Mouse (Mus musculus) forebrain, embryonic 14.5 days (tissue): ENCODE measurements around the gene Lrrfip1. TPM values are rescaled to one million over a fixed set of nuclear protein-coding genes. Genes with fewer than 3 reads are reported as not detected.

Experiments used
- ATAC-seq: fragments of 200-750 bp; cut with Nextera tagmentation; 2 replicates; pipeline ENCODE4 v1.8.0; 2017; ENCODE audit warnings: mild to moderate bottlenecking, moderate library complexity
- DNase-seq: peaks from one replicate; pipeline ENCODE4 v3.0.0-alpha.2; 2015; ENCODE audit warnings: low spot score
- H3K27ac ChIP-seq: fragments of 300-500 bp; sonication (generic); 2 replicates; pipeline ENCODE4 v1.5.1; 2014; ENCODE audit warnings: low read depth, mild to moderate bottlenecking, control low read depth, low read length, moderate library complexity
- H3K27me3 ChIP-seq: fragments of 300-500 bp; sonication (generic); replicated peaks from 2 replicates; pipeline ENCODE4 v1.6.1; 2014; ENCODE audit warnings: low read length, control low read depth, mixed read lengths; ENCODE audit not compliant: control insufficient read depth, insufficient read depth
- H3K36me3 ChIP-seq: fragments of 300-500 bp; sonication (generic); 2 replicates; pipeline ENCODE4 v1.6.1; 2014; ENCODE audit warnings: low read length, control low read depth; ENCODE audit not compliant: control insufficient read depth, insufficient read depth
- H3K4me1 ChIP-seq: fragments of 300-500 bp; sonication (generic); 2 replicates; pipeline ENCODE4 v1.6.1; 2014; ENCODE audit warnings: antibody characterized with exemption, low read length, control low read depth; ENCODE audit not compliant: control insufficient read depth, insufficient read depth
- H3K4me2 ChIP-seq: fragments of 300-500 bp; sonication (generic); 2 replicates; pipeline ENCODE4 v1.6.1; 2014; ENCODE audit warnings: mild to moderate bottlenecking, control low read depth, low read length
- H3K4me3 ChIP-seq: fragments of 300-500 bp; sonication (generic); 2 replicates; pipeline ENCODE4 v1.5.1; 2014; ENCODE audit warnings: low read depth, low read length, control low read depth
- H3K9ac ChIP-seq: fragments of 300-500 bp; sonication (generic); 2 replicates; pipeline ENCODE4 v1.6.1; 2014; ENCODE audit warnings: mild to moderate bottlenecking, low read length, control low read depth, moderate library complexity
- H3K9me3 ChIP-seq: fragments of 300-500 bp; sonication (generic); replicated peaks from 2 replicates; pipeline ENCODE4 v1.6.1; 2016; ENCODE audit warnings: low read length, control low read depth, mixed read lengths; ENCODE audit not compliant: control insufficient read depth
- WGBS: fragments of 180-500 bp; shearing (Covaris S2); extraction: QIAGEN DNeasy Blood & Tissue Kit; methylation state at CpG from one replicate; pipeline ENCODE4 v1.1.7; 2014; 5-methylcytosine and 5-hydroxymethylcytosine counted together
- polyA plus RNA-seq: library from polyadenylated mRNA; unstranded; fragments of >200 nt; fragmentation: Nextera tagmentation; extraction: Ambion mirVana; gene quantifications from 2 replicates; pipeline ENCODE4 v1.2.1, GENCODE M21; 2014

Lrrfip1 gene
- polyA plus RNA-seq, 1 experiment from 2014 or later: 27.2 TPM

DNA sequence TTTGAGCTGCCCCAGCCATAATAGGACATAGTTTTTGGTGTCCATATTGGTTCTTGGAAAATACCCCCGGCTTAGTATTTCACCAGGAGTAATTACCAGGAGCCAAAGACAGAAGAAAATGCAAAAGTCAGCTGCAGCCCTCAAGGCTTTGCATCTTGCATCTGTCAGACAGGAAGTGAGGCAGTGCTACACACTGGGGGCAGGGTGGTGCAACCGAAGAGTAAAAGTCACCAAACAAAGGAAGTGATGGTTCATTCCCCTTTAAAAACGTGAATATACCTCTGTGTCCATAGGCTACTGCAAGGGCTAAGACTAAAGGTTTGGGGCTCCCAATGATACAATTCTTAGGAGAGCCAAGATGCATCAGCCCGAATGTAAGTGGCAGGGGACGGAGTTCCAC is 98.0 kb downstream of the Lrrfip1 start:
- 77% methylated on average over 5 of the region's 5 CpGs for WGBS
- no peaks in the 10 kb centered on the region for H3K27me3 ChIP-seq
- DNase-seq: no peak
- no peak overlapping the region for H3K4me3 ChIP-seq
- H3K9ac ChIP-seq: no peak overlapping the region
- no peak overlapping the region for H3K4me2 ChIP-seq
- H3K27ac ChIP-seq: no peak overlapping the region
- H3K9me3 ChIP-seq: no peaks in the 10 kb centered on the region
- no peaks in the 10 kb centered on the region for H3K36me3 ChIP-seq
- H3K4me1 ChIP-seq: no peaks in the 10 kb centered on the region
- no peak for ATAC-seq

DNA sequence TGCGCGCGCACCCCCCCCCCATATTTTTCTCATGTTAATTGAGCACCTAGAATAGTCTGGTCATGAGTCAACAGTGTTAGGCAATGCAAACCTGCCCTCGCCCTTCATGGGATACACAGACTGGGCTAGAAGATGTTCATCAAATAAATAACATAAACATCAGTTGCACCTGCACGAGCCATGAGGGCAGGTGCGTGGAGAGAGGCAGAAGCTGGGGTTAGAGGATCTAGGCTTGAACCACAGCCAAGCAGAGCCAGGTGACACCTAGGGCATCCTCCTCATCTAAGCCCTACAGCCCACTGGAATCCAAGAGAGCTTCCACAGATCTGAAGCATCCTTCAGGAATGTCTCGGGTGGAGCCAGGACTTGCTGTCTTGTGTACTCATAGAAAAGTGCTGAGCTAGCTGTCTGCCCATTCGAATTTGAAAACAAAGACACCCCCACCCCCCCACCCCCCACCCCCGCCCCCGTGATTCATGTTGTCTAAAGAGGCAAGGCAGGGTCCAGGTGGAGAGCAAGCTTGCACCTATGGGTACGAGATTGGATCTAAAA is 98.8 kb downstream of the Lrrfip1 start:
- no peaks in the 10 kb centered on the region for H3K36me3 ChIP-seq
- no peaks in the 10 kb centered on the region for H3K27me3 ChIP-seq
- H3K9me3 ChIP-seq: no peaks in the 10 kb centered on the region
- H3K4me2 ChIP-seq: no peak overlapping the region
- WGBS: 92% methylated on average over 11 of the region's 11 CpGs
- no peak overlapping the region for H3K9ac ChIP-seq
- ATAC-seq (no peak), DNase-seq (no peak)
- H3K4me1 ChIP-seq: no peaks in the 10 kb centered on the region
- H3K4me3 ChIP-seq: no peak overlapping the region
- H3K27ac ChIP-seq: no peak overlapping the region

DNA sequence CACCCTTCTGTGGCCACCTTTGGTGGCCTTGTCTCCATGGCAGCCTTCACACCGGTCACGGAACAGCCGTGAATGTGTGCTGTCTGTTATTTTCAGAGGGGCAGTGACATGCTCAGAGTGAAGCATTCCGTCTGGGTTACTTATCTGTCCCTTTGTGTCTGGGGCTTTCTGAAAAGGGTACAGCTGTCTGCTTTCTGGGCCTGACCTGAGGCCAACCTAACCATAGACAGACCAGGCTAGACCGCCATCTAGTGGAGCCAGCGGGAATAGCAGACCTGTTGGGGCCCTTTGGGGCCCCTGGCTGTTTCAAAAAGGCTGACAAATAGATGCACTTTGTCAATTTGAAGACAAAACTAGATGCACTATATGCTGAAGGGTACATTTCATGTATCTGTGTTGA is 100.3 kb downstream of the Lrrfip1 start:
- no peaks in the 10 kb centered on the region for H3K36me3 ChIP-seq
- no peaks in the 10 kb centered on the region for H3K27me3 ChIP-seq
- no peak overlapping the region for H3K27ac ChIP-seq
- H3K4me2 ChIP-seq: no peak overlapping the region
- WGBS: 26% methylated on average over 6 of the region's 6 CpGs
- no peaks in the 10 kb centered on the region for H3K9me3 ChIP-seq
- peak; percentile 61 for DNase-seq
- peak; percentile 42; the same call in 1 of the 2 replicates for ATAC-seq
- no peak overlapping the region for H3K9ac ChIP-seq
- no peaks in the 10 kb centered on the region for H3K4me1 ChIP-seq
- H3K4me3 ChIP-seq: no peak overlapping the region

DNA sequence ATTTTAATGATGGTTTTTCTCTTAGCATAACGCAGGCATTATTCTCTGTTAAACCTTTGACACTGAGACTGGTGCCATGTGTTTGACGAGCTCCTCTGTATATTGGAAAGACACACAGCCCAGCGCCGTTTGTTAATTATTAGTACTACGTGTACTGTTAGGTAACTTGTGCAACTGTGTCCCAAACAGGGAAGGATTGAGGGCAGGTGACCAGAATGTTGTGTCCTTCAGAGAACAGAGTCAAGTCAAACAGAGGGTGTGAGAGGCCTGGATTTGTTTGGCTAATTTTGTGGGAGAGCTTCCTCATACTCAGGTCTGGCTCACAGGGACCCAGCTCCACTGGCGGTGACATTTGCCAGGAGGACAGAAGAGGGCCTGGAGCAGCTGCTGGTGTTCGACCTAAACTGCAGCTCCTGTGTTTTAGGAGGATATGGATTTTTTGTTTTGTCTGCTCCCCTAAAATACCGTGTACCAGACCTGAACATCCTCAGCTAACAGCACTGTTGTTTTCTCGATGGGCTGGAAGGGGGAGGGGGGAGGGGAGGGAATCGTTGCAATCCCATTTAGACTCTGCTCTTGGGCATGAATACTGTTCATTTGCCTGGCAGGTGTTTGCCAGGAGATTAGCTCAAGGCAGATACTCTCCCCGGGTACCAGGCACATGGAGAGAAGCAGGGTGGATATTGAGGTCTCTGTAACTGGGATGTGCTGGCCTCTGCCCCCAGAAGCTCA is 103.3 kb downstream of the Lrrfip1 start:
- no peak overlapping the region for H3K27ac ChIP-seq
- no peak for DNase-seq
- 67% methylated on average over 11 of the region's 11 CpGs for WGBS
- H3K4me3 ChIP-seq: no peak overlapping the region
- no peak overlapping the region for H3K9ac ChIP-seq
- no peaks in the 10 kb centered on the region for H3K9me3 ChIP-seq
- H3K4me1 ChIP-seq: no peaks in the 10 kb centered on the region
- no peak overlapping the region for H3K4me2 ChIP-seq
- no peaks in the 10 kb centered on the region for H3K27me3 ChIP-seq
- H3K36me3 ChIP-seq: no peaks in the 10 kb centered on the region
- ATAC-seq: no peak

DNA sequence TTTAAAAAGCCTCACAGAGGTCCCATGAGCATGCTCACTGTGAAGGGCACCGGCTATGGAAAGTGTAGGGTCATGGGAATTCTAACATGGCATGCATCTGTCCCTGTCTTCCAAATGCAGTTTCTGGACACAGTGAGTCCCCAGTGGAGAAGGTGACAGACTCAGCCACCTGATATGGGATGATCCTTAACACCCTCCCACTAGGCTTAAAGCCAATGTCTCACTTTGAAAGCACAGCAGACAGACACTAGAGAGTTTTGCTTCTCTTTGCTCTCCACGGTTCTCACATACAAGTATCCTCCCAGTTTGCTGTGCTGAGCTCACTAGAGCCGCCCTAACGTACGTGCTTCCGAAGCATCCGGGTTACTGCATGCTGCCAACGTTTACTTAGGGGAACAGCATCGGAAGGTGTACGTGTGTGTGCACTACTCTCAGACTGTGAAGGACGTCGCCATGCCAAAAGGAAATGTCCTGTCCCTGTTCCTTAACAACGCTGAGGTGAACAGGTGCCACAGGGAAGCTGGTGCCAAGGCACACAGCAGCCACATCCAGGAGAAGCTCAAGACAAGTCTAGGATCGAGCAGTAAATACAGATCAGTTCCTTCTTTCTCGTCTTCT is 104.9 kb downstream of the Lrrfip1 start:
- H3K36me3 ChIP-seq: no peaks in the 10 kb centered on the region
- ATAC-seq: no peak
- H3K9me3 ChIP-seq: no peaks in the 10 kb centered on the region
- H3K4me2 ChIP-seq: no peak overlapping the region
- H3K27me3 ChIP-seq: no peaks in the 10 kb centered on the region
- no peak for DNase-seq
- 93% methylated on average over 15 of the region's 15 CpGs for WGBS
- H3K27ac ChIP-seq: no peak overlapping the region
- H3K4me1 ChIP-seq: no peaks in the 10 kb centered on the region
- no peak overlapping the region for H3K4me3 ChIP-seq
- H3K9ac ChIP-seq: no peak overlapping the region

DNA sequence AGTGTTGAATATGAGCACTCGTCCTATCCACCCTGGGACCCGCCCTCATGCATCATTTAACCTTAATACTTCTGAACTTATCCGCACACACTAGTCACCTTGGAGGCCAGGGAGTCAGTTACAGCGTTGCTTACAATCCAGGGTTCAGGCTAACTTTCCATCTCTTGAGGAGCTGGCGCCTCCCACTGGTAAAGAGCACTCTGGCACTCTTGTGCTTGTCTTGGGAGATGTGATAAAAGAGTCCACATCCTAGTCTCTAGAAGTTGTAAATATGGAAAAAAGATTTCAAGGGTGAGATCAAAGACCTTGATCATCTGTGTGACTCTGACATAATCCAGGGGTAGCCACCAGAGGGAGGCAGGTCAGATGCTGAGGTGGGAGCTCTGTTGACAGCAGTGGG is 109.0 kb downstream of the Lrrfip1 start:
- no peaks in the 10 kb centered on the region for H3K27me3 ChIP-seq
- 66% methylated on average over 5 of the region's 5 CpGs for WGBS
- no peak overlapping the region for H3K4me2 ChIP-seq
- DNase-seq (no peak), ATAC-seq (no peak)
- H3K9ac ChIP-seq: no peak overlapping the region
- no peaks in the 10 kb centered on the region for H3K4me1 ChIP-seq
- H3K4me3 ChIP-seq: no peak overlapping the region
- no peaks in the 10 kb centered on the region for H3K9me3 ChIP-seq
- no peaks in the 10 kb centered on the region for H3K36me3 ChIP-seq
- H3K27ac ChIP-seq: no peak overlapping the region

DNA sequence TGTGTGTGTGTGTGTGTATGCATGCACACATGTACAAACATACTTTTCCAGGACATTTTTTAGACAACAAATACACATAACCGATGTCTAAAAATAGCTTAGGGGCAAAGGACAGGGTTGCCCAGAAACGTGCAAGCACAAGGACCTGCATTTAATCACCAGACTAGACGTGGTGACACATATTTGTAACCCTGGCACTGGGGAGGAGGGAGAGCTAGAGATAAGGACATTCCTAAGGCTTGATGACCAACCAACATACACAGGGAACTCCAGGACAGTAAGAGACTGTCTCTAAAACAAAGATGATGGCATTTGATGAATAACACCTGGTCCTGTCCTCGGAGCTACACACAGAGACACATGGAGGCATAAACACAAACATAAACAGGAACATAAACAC is 110.8 kb downstream of the Lrrfip1 start:
- ATAC-seq: no peak

DNA sequence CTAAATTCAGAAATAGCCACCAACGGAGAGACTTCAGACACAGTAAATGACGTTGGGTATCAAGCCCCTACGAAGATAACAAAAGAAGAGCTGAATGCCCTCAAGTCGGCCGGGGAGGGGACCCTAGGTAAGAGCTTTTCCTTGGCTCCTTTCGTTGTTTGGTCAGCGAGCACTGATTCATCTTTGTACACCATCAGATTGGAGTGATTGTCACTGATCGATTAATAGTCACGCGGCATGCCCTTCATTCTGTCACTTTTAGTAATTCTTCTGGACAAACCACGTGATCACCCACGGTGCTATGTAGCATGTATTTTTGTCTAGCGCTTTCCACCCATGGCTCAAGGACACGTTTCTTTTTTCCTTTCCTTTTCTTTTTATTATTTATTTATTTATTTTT is 113.6 kb downstream of the Lrrfip1 start:
- no peaks in the 10 kb centered on the region for H3K36me3 ChIP-seq
- 90% methylated on average over 14 of the region's 14 CpGs for WGBS

More for the DNA sequence above, 110.8 kb downstream of the Lrrfip1 start:
- Histone ChIP-seq H3K9ac (no peak overlapping the region), H3K9me3 (no peaks in the 10 kb centered on the region), H3K4me2 (no peak overlapping the region), H3K4me3 (no peak overlapping the region), H3K36me3 (no peaks in the 10 kb centered on the region), H3K27me3 (no peaks in the 10 kb centered on the region), H3K27ac (no peak overlapping the region), H3K4me1 (no peaks in the 10 kb centered on the region)
- no peak for DNase-seq
- 83% methylated on average over 4 of the region's 4 CpGs for WGBS

DNA sequence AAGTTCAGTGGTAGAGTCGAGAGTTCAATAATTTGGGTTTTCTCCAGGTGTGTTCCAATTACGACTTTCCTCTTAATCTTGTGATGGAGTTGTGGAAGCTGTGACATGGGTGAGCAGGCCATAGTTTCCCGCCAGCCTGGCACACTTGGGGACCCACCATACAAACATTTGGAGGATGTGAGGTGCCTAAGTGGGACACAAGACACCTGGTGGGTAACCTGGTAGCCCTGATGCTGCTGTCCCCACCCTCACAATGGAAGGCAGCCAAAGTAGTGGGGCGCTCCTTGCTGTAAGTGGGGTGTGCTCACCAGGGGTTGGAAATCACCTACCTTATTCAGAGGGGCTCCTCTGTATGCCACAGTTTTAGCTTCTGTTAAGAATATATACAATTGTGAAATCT is 114.1 kb downstream of the Lrrfip1 start:
- DNase-seq (no peak), ATAC-seq (no peak)
- Histone ChIP-seq H3K36me3 (no peaks in the 10 kb centered on the region), H3K9me3 (no peaks in the 10 kb centered on the region), H3K4me2 (no peak overlapping the region), H3K27ac (no peak overlapping the region), H3K9ac (no peak overlapping the region), H3K27me3 (no peaks in the 10 kb centered on the region), H3K4me3 (no peak overlapping the region), H3K4me1 (no peaks in the 10 kb centered on the region)
- 95% methylated on average over 4 of the region's 4 CpGs for whole genome bisulfite sequencing

More for the DNA sequence above, 113.6 kb downstream of the Lrrfip1 start:
- Histone ChIP-seq H3K9me3 (no peaks in the 10 kb centered on the region), H3K27ac (no peak overlapping the region), H3K9ac (no peak overlapping the region), H3K4me1 (no peaks in the 10 kb centered on the region), H3K4me3 (no peak overlapping the region), H3K27me3 (no peaks in the 10 kb centered on the region), H3K4me2 (no peak overlapping the region)
- no peak for ATAC-seq
- no peak for DNase-seq
